Mouse (Mus musculus): Measurements from ENCODE around the gene Abhd18. TPM values are rescaled to one million over a fixed set of nuclear protein-coding genes. Genes with fewer than 3 reads are reported as not detected.
"Not testable (repeated sequence)": the region's sequence is repeated elsewhere in the genome, so short reads cannot be mapped to it uniquely, and the experiment has no call there.

Abhd18 gene
- 3.5 and 4.4 TPM in 2 replicates for polyA plus RNA-seq (2015; fragmentation: Nextera tagmentation; extraction: Ambion mirVana)

GRCm38 (mm10) chr3:40846957-40847017 lies at the start of gene Abhd18:
Abhd18 (plus strand) TSS chr3:40846970.
- not testable (repeated sequence) for H3K36me3 ChIP-seq (replicated peaks); ATAC-seq (ENCODE audit: insufficient read depth); H3K27me3 ChIP-seq; H3K9me3 ChIP-seq (replicated peaks)
- 0% methylated on average over 3 of the region's 4 CpGs for WGBS (ENCODE audit: insufficient replicate concordance)
- Histone ChIP-seq H3K4me2 (peak within 1 kb of the TSS; percentile 88), H3K4me3 (replicated peaks) (peak within 1 kb of the TSS; percentile 68), H3K4me1 (replicated peaks) (peaks cover 13% of the 10 kb centered on the region; the same call in 1 of the 2 replicates), H3K9ac (peak within 1 kb of the TSS; percentile 72), H3K27ac (replicated peaks) (peak within 1 kb of the TSS; percentile 90)

DNA sequence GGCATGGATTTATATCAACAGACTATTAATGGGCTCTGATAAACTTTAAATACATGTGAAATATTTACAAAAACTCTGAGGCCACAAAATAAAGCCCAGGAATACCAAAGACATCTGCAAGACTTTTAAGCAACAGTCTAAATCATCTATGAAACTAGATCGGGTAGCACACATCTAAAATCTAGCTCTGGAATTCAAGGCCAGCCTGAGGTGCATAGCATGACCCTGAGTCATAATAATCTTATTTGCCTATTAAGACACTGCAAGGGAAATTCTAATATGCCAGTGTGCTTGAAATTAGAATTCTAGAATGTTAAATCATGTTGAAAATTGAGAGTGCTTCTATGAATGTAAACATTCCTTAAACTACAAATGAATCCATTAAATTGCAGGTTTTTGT lies 48.7 kb upstream of the Abhd18 start:
- Histone ChIP-seq H3K9ac (no peak overlapping the region), H3K27me3 (no peaks in the 10 kb centered on the region), H3K4me3 (replicated peaks) (no peak overlapping the region), H3K4me2 (no peak overlapping the region), H3K27ac (replicated peaks) (no peak overlapping the region), H3K9me3 (replicated peaks) (no peaks in the 10 kb centered on the region), H3K36me3 (replicated peaks) (peaks cover 16% of the 10 kb centered on the region), H3K4me1 (replicated peaks) (peaks cover 31% of the 10 kb centered on the region)
- WGBS (ENCODE audit: insufficient replicate concordance) = 61% methylated on average over 1 of the region's 1 CpGs
- ATAC-seq (ENCODE audit: insufficient read depth) = no peak

DNA sequence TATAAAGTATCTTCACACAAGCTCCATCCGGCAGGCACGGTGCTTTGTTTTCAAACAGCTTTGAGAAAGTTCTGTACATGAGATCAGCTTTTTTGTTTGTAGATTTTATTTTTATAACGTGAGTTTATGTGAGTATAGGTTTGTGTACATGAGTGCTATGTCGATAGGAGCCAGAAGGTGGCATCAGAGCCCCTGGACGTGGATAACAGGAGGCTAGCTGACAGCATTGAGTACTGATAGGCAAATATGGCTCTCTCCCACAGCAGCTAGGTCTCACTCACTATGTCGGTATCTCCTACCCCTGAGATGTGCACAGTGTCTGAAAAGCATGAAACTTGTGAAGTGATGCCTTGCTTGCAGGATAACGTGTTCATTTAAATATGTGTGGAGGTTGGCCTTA lies 48.3 kb upstream of the Abhd18 start:
- Histone ChIP-seq H3K36me3 (replicated peaks) (peaks cover 18% of the 10 kb centered on the region), H3K27me3 (no peaks in the 10 kb centered on the region), H3K4me2 (peak overlapping the region; percentile 85), H3K4me3 (replicated peaks) (peak overlapping the region; percentile 98; the same call in 1 of the 2 replicates), H3K4me1 (replicated peaks) (peaks cover 31% of the 10 kb centered on the region), H3K27ac (replicated peaks) (peak overlapping the region; percentile 39; the same call in 1 of the 2 replicates), H3K9me3 (replicated peaks) (no peaks in the 10 kb centered on the region), H3K9ac (peak overlapping the region; percentile 97; the same call in 1 of the 2 replicates)
- no peak for ATAC-seq (ENCODE audit: insufficient read depth)
- 34% methylated on average over 7 of the region's 7 CpGs for WGBS (ENCODE audit: insufficient replicate concordance)

DNA sequence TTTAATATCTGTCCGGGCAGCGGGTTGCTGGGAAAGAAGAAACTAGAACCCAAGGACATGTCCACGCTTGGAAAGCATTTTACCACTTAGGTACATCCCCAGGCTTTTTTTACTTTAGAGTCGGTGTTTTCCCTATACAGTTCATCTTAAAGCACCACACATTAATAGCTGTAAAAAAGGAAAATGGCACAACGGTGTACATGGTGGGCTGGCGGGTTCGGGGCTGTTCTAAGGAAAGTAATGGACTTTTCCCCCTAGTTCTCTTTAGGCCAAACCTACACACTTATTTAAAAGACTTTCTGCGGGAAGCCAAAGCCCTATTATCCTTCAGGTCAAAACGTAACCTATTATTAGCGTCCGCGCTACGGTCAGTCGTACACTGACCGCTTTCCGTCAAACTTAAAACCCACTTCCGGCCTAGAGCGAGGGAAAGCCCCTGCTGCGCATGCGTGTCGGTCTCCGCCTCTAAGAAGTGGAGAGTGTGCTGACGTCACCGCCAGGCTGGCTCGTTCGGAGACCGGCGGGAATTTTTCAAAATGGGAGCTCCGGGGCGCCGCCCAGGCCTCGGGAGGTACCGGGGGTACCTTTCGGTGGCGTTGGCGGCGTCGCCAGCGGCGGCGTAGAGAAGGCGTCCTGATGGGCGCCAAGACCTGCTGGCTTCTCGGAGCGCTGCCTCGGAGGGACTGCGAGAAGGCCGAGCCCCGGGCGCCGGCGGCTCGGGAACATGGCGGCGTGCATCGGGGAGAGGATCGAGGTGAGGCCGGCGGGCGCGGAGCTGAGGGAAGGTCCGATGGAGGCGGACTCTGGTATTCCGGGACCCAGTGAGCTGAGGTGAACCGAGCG lies 47.0 kb upstream of the Abhd18 start, which contains the start of gene Plk4:
Plk4 (plus strand) TSS at position 490 of the 843 bp plus-strand sequence.
- Histone ChIP-seq H3K4me1 (replicated peaks) (peaks cover 31% of the 10 kb centered on the region), H3K27ac (replicated peaks) (peak within 1 kb of the TSS; percentile 92), H3K9ac (peak within 1 kb of the TSS; percentile 97), H3K27me3 (no peaks in the 10 kb centered on the region), H3K4me2 (peak within 1 kb of the TSS; percentile 85), H3K9me3 (replicated peaks) (no peaks in the 10 kb centered on the region), H3K36me3 (replicated peaks) (peaks cover 22% of the 10 kb centered on the region), H3K4me3 (replicated peaks) (peak within 1 kb of the TSS; percentile 98)
- ATAC-seq (ENCODE audit: insufficient read depth) = peak; percentile 84
- WGBS (ENCODE audit: insufficient replicate concordance) = under 1% methylated on average over 66 of the region's 66 CpGs

DNA sequence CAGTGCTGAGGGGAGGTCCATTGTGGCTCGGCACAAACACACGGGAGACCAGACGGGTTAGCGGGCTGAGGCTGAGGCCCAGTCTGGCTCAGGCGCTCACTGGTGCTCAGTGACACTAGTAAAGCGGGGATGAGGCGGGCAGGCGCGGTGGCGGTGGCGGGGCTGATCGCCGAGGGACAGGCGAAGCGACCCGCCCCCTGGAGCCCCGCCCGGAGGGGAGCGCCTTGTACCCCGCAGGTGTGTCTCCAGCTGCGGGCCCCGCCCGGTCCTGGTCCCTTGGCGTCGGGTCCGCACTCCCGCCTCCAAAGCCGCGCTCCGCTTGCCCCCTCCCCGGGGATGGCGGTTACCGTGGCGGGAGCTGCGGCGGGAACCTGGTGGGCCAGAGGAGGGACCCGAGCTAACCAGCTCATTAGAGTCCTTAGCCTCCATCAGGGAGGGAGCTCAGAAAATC lies 46.4 kb upstream of the Abhd18 start:
- Histone ChIP-seq H3K9me3 (replicated peaks) (no peaks in the 10 kb centered on the region), H3K4me2 (peak overlapping the region; percentile 85), H3K4me1 (replicated peaks) (peaks cover 31% of the 10 kb centered on the region), H3K9ac (peak overlapping the region; percentile 97), H3K4me3 (replicated peaks) (peak overlapping the region; percentile 98), H3K27ac (replicated peaks) (peak overlapping the region; percentile 92), H3K27me3 (no peaks in the 10 kb centered on the region), H3K36me3 (replicated peaks) (peaks cover 28% of the 10 kb centered on the region)
- peak; percentile 85 for ATAC-seq (ENCODE audit: insufficient read depth)
- WGBS (ENCODE audit: insufficient replicate concordance) = under 1% methylated on average over 37 of the region's 37 CpGs

DNA sequence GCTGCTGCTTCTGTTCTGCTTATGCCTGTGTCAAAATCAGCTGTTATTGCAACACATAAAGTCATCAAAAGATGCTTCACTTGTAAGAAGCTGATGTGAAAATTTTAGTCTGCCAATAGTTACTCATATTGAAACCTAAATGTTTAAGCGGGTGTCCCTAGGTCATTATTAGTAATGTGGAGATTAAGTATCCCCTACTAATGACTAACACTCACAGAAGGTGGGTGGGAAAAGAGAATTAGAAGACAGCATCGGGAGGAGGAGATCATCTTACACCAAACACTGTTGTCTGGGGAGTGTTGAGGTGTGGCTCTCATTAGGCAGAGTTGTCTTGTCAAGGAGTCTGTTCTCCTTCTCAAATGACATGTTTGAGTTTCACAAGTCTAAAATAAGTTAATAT lies 39.9 kb upstream of the Abhd18 start:
- WGBS (ENCODE audit: insufficient replicate concordance) = 76% methylated on average over 2 of the region's 2 CpGs

DNA sequence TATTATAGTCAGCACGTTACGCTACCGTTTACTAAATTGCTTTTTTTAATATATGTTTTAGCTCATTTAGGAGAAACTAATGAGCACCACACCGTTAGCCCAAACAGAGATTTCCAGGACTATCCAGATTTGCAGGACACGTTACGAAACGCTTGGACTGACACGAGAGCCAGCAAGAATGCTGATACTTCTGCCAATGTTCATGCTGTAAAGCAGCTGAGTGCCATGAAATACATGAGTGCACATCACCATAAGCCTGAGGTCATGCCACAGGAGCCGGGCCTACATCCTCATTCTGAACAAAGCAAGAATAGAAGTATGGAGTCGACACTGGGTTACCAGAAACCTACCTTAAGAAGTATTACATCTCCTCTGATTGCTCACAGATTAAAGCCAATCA lies 38.1 kb upstream of the Abhd18 start:
- H3K27ac ChIP-seq (replicated peaks) = no peak overlapping the region
- H3K9ac ChIP-seq = no peak overlapping the region
- H3K36me3 ChIP-seq (replicated peaks) = peaks cover 74% of the 10 kb centered on the region
- H3K27me3 ChIP-seq = no peaks in the 10 kb centered on the region
- no peaks in the 10 kb centered on the region for H3K9me3 ChIP-seq (replicated peaks)
- WGBS (ENCODE audit: insufficient replicate concordance) = 90% methylated on average over 10 of the region's 10 CpGs
- H3K4me3 ChIP-seq (replicated peaks) = no peak overlapping the region
- no peak overlapping the region for H3K4me2 ChIP-seq
- no peaks in the 10 kb centered on the region for H3K4me1 ChIP-seq (replicated peaks)
- ATAC-seq (ENCODE audit: insufficient read depth) = no peak

More for the DNA sequence above, 39.9 kb upstream of the Abhd18 start:
- Histone ChIP-seq H3K4me3 (replicated peaks) (no peak overlapping the region), H3K4me1 (replicated peaks) (peaks cover 6% of the 10 kb centered on the region), H3K36me3 (replicated peaks) (peaks cover 68% of the 10 kb centered on the region), H3K9ac (no peak overlapping the region), H3K4me2 (no peak overlapping the region), H3K9me3 (replicated peaks) (no peaks in the 10 kb centered on the region), H3K27ac (replicated peaks) (no peak overlapping the region), H3K27me3 (no peaks in the 10 kb centered on the region)
- no peak for ATAC-seq (ENCODE audit: insufficient read depth)

DNA sequence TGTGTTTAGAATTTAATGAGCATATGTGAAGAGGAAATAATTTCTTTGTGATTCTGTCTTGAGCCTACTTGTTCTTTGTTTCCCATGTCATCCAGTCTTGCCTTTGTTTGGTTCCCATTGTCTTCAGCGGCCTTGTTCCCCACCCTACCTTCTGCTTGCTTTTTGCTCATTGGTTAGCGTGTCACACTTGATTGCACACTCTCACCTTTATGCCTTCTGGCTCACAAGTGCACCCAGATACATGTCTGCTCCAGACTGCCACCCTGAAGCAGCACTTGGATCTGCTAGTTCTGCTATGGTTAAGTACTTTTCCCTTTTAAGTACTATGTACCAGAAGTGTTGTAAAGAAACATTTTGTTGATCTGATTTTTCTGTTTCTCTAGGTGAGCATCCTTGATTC lies 36.9 kb upstream of the Abhd18 start:
- Histone ChIP-seq H3K36me3 (replicated peaks) (peaks cover 80% of the 10 kb centered on the region), H3K9ac (no peak overlapping the region), H3K27me3 (no peaks in the 10 kb centered on the region), H3K27ac (replicated peaks) (no peak overlapping the region), H3K9me3 (replicated peaks) (no peaks in the 10 kb centered on the region), H3K4me2 (no peak overlapping the region), H3K4me3 (replicated peaks) (no peak overlapping the region), H3K4me1 (replicated peaks) (no peaks in the 10 kb centered on the region)
- no peak for ATAC-seq (ENCODE audit: insufficient read depth)
- WGBS (ENCODE audit: insufficient replicate concordance) = 86% methylated on average over 2 of the region's 2 CpGs

GRCm38 (mm10) chr3:40813275-40813674 lies 33.5 kb upstream of the Abhd18 start:
- WGBS (ENCODE audit: insufficient replicate concordance) = 90% methylated on average over 2 of the region's 2 CpGs
- H3K27ac ChIP-seq (replicated peaks) = no peak overlapping the region
- H3K4me2 ChIP-seq = no peak overlapping the region
- no peaks in the 10 kb centered on the region for H3K9me3 ChIP-seq (replicated peaks)
- H3K4me1 ChIP-seq (replicated peaks) = no peaks in the 10 kb centered on the region
- H3K9ac ChIP-seq = no peak overlapping the region
- H3K4me3 ChIP-seq (replicated peaks) = no peak overlapping the region
- peaks cover 80% of the 10 kb centered on the region for H3K36me3 ChIP-seq (replicated peaks)
- ATAC-seq (ENCODE audit: insufficient read depth) = no peak
- H3K27me3 ChIP-seq = no peaks in the 10 kb centered on the region

DNA sequence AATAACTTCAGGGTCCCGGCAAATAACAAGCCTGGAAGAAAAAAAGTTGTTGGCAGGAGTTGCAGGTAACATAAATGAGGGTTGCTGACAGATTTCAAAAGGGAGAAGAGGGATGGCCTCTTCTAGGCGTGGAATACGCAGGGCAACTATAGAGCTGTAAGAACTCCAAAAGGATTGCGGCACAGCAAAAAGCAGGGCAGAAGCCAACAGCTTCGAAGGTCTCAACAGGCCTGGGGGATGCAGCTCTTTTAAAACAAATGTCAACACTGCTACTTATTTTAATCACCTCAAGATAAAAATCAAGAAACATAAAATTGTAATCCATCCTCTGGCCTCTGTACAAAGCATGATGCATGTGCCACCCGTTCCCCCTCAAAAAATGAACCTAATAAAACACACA lies 1.2 kb upstream of the Abhd18 start:
- peaks cover 13% of the 10 kb centered on the region; the same call in 1 of the 2 replicates for H3K4me1 ChIP-seq (replicated peaks)
- H3K4me3 ChIP-seq (replicated peaks) = peak overlapping the region; percentile 68
- H3K27me3 ChIP-seq; H3K36me3 ChIP-seq (replicated peaks); H3K9me3 ChIP-seq (replicated peaks); ATAC-seq (ENCODE audit: insufficient read depth); H3K9ac ChIP-seq; H3K27ac ChIP-seq (replicated peaks): not testable (repeated sequence)
- peak overlapping the region; percentile 88 for H3K4me2 ChIP-seq
- 81% methylated on average over 6 of the region's 6 CpGs for WGBS (ENCODE audit: insufficient replicate concordance)

DNA sequence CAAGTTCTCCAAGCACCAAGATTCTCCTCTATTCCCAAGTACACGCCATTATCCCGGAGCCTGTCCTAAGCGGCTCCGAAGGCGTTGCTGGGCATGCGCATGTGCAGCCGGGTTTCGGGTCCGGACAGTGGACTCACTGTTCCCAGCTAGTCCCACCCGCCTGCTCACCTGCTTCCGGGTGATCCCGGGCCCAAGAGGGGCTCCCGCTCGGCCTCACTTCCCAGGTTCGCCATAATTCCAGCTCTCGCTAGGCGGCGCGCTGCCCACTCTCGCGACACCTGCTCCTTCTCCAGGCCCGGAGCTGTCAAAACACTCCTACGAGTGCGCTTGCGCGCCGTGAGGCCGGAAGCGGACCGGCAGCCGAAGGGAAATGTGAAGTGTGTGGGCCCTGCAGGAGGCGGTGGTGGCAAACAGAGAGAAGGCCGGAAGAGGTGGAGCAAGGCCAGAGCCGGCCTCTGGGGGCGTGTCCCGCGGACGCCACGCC lies 255 bp upstream of the Abhd18 start, which contains the start of gene Mfsd8:
Mfsd8 (minus strand) TSS at position 414 of the 484 bp plus-strand sequence.
- under 1% methylated on average over 39 of the region's 39 CpGs for WGBS (ENCODE audit: insufficient replicate concordance)
- H3K36me3 ChIP-seq (replicated peaks); H3K27me3 ChIP-seq; H3K9me3 ChIP-seq (replicated peaks): not testable (repeated sequence)
- H3K4me3 ChIP-seq (replicated peaks) = peak within 1 kb of the TSS; percentile 68
- H3K27ac ChIP-seq (replicated peaks) = peak within 1 kb of the TSS; percentile 90
- peaks cover 13% of the 10 kb centered on the region; the same call in 1 of the 2 replicates for H3K4me1 ChIP-seq (replicated peaks)
- peak; percentile 98 for ATAC-seq (ENCODE audit: insufficient read depth)
- H3K9ac ChIP-seq = peak within 1 kb of the TSS; percentile 72
- H3K4me2 ChIP-seq = peak within 1 kb of the TSS; percentile 88
